In genomic region chr11:74479715-74480289, GRCm38 (mm10) we compare ENCODE assay signal across 13 mouse cellular contexts.
DNase-seq lines count a peak whose midpoint lies in the region; ATAC-seq and TF ChIP-seq lines count a peak whose summit lies in the region.
"Had no signal": no experiment of that assay in that cellular context is flagged by ENCODE, and none has a peak within 500 bp of the region (broad histone marks: within the 10 kb centered on the region; RNA-seq: fewer than 3 reads in every experiment).

No protein-coding gene starts in this region.

- H3K4me3 ChIP-seq in midbrain, embryonic 13.5 days (replicated peaks) = no peak overlapping the region
- H3K4me3 ChIP-seq in midbrain, embryonic 16.5 days (ENCODE audit: low read depth, low read length) = no peak overlapping the region
- H3K4me3 ChIP-seq: heart, adult 2 months; limb, embryonic 13.5 days; lung, embryonic 15.5 days had no signal

- no peaks in the 10 kb centered on the region for H3K9me3 ChIP-seq in midbrain, embryonic 13.5 days
- H3K9me3 ChIP-seq in midbrain, embryonic 16.5 days (replicated peaks; ENCODE audit: control insufficient read depth, low read length, poor library complexity, severe bottlenecking) = no peaks in the 10 kb centered on the region
- H3K9me3 ChIP-seq: limb, embryonic 13.5 days; lung, embryonic 15.5 days had no signal

- 83% methylated on average over 5 of the region's 5 CpGs for WGBS in midbrain, embryonic 13.5 days
- WGBS in midbrain, embryonic 16.5 days = 71% methylated on average over 5 of the region's 5 CpGs

- no peaks in the 10 kb centered on the region for H3K27me3 ChIP-seq in midbrain, embryonic 13.5 days
- H3K27me3 ChIP-seq in midbrain, embryonic 16.5 days (ENCODE audit: control insufficient read depth, insufficient read depth, low read depth, low read length) = no peaks in the 10 kb centered on the region
- H3K27me3 ChIP-seq: limb, embryonic 13.5 days; lung, embryonic 15.5 days had no signal

- no peak for TF ChIP-seq POLR2A in brain, embryonic 14.5 days (IDR thresholded peaks at IDR 0.05; ENCODE audit: borderline replicate concordance, extremely low read depth, insufficient read depth, insufficient read length, poor library complexity, severe bottlenecking)

- H3K36me3 ChIP-seq in midbrain, embryonic 13.5 days = no peaks in the 10 kb centered on the region
- no peaks in the 10 kb centered on the region for H3K36me3 ChIP-seq in midbrain, embryonic 16.5 days (ENCODE audit: control insufficient read depth, insufficient read depth, low read length)
- H3K36me3 ChIP-seq: limb, embryonic 13.5 days; lung, embryonic 15.5 days had no signal

- ATAC-seq in midbrain, embryonic 13.5 days = peak; percentile 58; the same call in 1 of the 2 replicates
- no peak for ATAC-seq in midbrain, embryonic 16.5 days

- H3K4me1 ChIP-seq in midbrain, embryonic 13.5 days (replicated peaks) = peaks cover 12% of the 10 kb centered on the region; the same call in 1 of the 2 replicates
- no peaks in the 10 kb centered on the region for H3K4me1 ChIP-seq in midbrain, embryonic 16.5 days (ENCODE audit: control insufficient read depth, insufficient read depth, low read length)
- H3K4me1 ChIP-seq: limb, embryonic 13.5 days had no signal

- no peak overlapping the region for H3K4me2 ChIP-seq in midbrain, embryonic 13.5 days (replicated peaks)
- H3K4me2 ChIP-seq in midbrain, embryonic 16.5 days (ENCODE audit: low read length) = no peak overlapping the region
- H3K4me2 ChIP-seq: limb, embryonic 13.5 days; lung, embryonic 15.5 days had no signal

- no peak for TF ChIP-seq CTCF in brain, embryonic 14.5 days (IDR thresholded peaks at IDR 0.05; ENCODE audit: borderline replicate concordance, extremely low read depth, insufficient read depth, insufficient read length)

- no peak overlapping the region for H3K9ac ChIP-seq in midbrain, embryonic 13.5 days (replicated peaks)
- no peak overlapping the region for H3K9ac ChIP-seq in midbrain, embryonic 16.5 days (ENCODE audit: low read depth, low read length)
- H3K9ac ChIP-seq: limb, embryonic 13.5 days; lung, embryonic 15.5 days had no signal

- no peak overlapping the region for H3K27ac ChIP-seq in midbrain, embryonic 13.5 days
- no peak overlapping the region for H3K27ac ChIP-seq in midbrain, embryonic 16.5 days (ENCODE audit: low read length)
- H3K27ac ChIP-seq: heart, adult 2 months; limb, embryonic 13.5 days; lung, embryonic 15.5 days had no signal

- DNase-seq in frontal cortex, postnatal 10 days (ENCODE audit: low spot score in 2 of 2) = peak; percentile 46
- no peak for DNase-seq in frontal cortex, postnatal 14 days (ENCODE audit: low spot score in 2 of 2)
- DNase-seq in brain, embryonic 14.5 days (ENCODE audit: low read depth) = peak; percentile 75
- peak; percentile 54 to 79 for DNase-seq in layer of hippocampus, postnatal 14 days (ENCODE audit: low spot score in 2 of 2)
- DNase-seq in gastrocnemius, postnatal 25 days = no peak
- DNase-seq in kidney, postnatal 4 days = no peak
- DNase-seq: adrenal gland, adult 2 months; heart, adult 2 months; kidney, adult 8-10 months had no signal

Comparison
In these comparisons a context has a peak if more than half of its experiments do, and no peak if none do; other contexts are left out.
1. DNase-seq: peak in frontal cortex, postnatal 10 days (2 of 2), brain, embryonic 14.5 days (single experiment) and layer of hippocampus, postnatal 14 days (2 of 2); none in frontal cortex, postnatal 14 days (0 of 2), gastrocnemius, postnatal 25 days (single experiment) and kidney, postnatal 4 days (0 of 2).